Mouse (Mus musculus) lung, embryonic 14.5 days (tissue): ENCODE measurements around the gene Col8a2. TPM values are rescaled to one million over a fixed set of nuclear protein-coding genes. Genes with fewer than 3 reads are reported as not detected.

Experiments
- ATAC-seq: fragments of 200-750 bp; cut with Nextera tagmentation; 2 replicates; pipeline ENCODE4 v1.8.0; 2017; ENCODE audit warnings: mild to moderate bottlenecking, moderate TSS enrichment, moderate library complexity; ENCODE audit not compliant: insufficient read depth
- DNase-seq: peaks from one replicate; pipeline ENCODE4 v3.0.0-alpha.2; 2015
- H3K27ac ChIP-seq: fragments of 300-500 bp; sonication (generic); 2 replicates; pipeline ENCODE4 v1.5.1; 2014; ENCODE audit warnings: low read depth, mild to moderate bottlenecking, moderate library complexity
- H3K27me3 ChIP-seq: fragments of 300-500 bp; sonication (generic); 2 replicates; pipeline ENCODE4 v1.6.1; 2014; ENCODE audit warnings: low read length, control low read depth; ENCODE audit not compliant: insufficient read depth
- H3K36me3 ChIP-seq: fragments of 300-500 bp; sonication (generic); 2 replicates; pipeline ENCODE4 v1.6.1; 2014; ENCODE audit warnings: control low read depth; ENCODE audit not compliant: insufficient read depth
- H3K4me1 ChIP-seq: fragments of 300-500 bp; sonication (generic); 2 replicates; pipeline ENCODE4 v1.6.1; 2014; ENCODE audit warnings: antibody characterized with exemption, control low read depth; ENCODE audit not compliant: insufficient read depth
- H3K4me2 ChIP-seq: fragments of 300-500 bp; sonication (generic); 2 replicates; pipeline ENCODE4 v1.6.1; 2014; ENCODE audit warnings: mild to moderate bottlenecking
- H3K4me3 ChIP-seq: fragments of 300-500 bp; sonication (generic); 2 replicates; pipeline ENCODE4 v1.5.1; 2014; ENCODE audit warnings: low read depth, low read length
- H3K9ac ChIP-seq: fragments of 300-500 bp; sonication (generic); 2 replicates; pipeline ENCODE4 v1.6.1; 2014
- H3K9me3 ChIP-seq: fragments of 300-500 bp; sonication (generic); 2 replicates; pipeline ENCODE4 v1.6.1; 2016; ENCODE audit warnings: low read depth, low read length, control low read depth
- CTCF ChIP-seq: IDR thresholded peaks from 2 replicates; pipeline ENCODE4 v1.5.1; 2016; ENCODE audit warnings: antibody characterized with exemption, low read depth
- whole genome bisulfite sequencing: fragments of 180-500 bp; shearing (Covaris S2); extraction: QIAGEN DNeasy Blood & Tissue Kit; methylation state at CpG from one replicate; pipeline ENCODE4 v1.1.7; 2014; 5-methylcytosine and 5-hydroxymethylcytosine counted together
- polyA plus RNA-seq: library from polyadenylated mRNA; unstranded; fragments of >200 nt; fragmentation: Nextera tagmentation; extraction: Ambion mirVana; gene quantifications from 2 replicates; pipeline ENCODE4 v1.2.1, GENCODE M21; 2014

The Col8a2 gene
- polyA plus RNA-seq, 1 experiment from 2014 or later, result 4.0 TPM

- no peak for DNase-seq
- H3K4me2 ChIP-seq, result no peak overlapping the region
- H3K27ac ChIP-seq, result no peak overlapping the region; the same call in 1 of the 2 replicates
- H3K9ac ChIP-seq, result no peak overlapping the region
- no peaks in the 10 kb centered on the region for H3K27me3 ChIP-seq
- TF ChIP-seq CTCF, result no peak
- H3K9me3 ChIP-seq, result no peaks in the 10 kb centered on the region
- H3K4me3 ChIP-seq, result no peak overlapping the region
- peaks cover 18% of the 10 kb centered on the region; the same call in 1 of the 2 replicates for H3K36me3 ChIP-seq
- no peak for ATAC-seq
- H3K4me1 ChIP-seq, result peaks cover 14% of the 10 kb centered on the region
- WGBS, result 35% methylated on average over 4 of the region's 4 CpGs
These were observed 35.9 kb upstream of the Col8a2 start for GRCm38 (mm10) chr4:126250659-126251058.

- Histone ChIP-seq H3K27me3 (no peaks in the 10 kb centered on the region), H3K27ac (peak overlapping the region; percentile 47; the same call in 1 of the 2 replicates), H3K4me3 (no peak overlapping the region), H3K36me3 (peaks cover 12% of the 10 kb centered on the region; the same call in 1 of the 2 replicates), H3K4me2 (peak overlapping the region; percentile 29; the same call in 1 of the 2 replicates), H3K9ac (no peak overlapping the region), H3K4me1 (peaks cover 14% of the 10 kb centered on the region), H3K9me3 (no peaks in the 10 kb centered on the region)
- ATAC-seq (no peak), DNase-seq (peak; percentile 66)
- WGBS, result 58% methylated on average over 11 of the region's 11 CpGs
- no peak for TF ChIP-seq CTCF
These were observed 34.8 kb upstream of the Col8a2 start for GRCm38 (mm10) chr4:126251655-126252254.

GRCm38 (mm10) chr4:126252411-126253237 is 34.0 kb upstream of the Col8a2 start:
- Histone ChIP-seq H3K9me3 (no peaks in the 10 kb centered on the region), H3K4me1 (peaks cover 16% of the 10 kb centered on the region), H3K4me2 (peak overlapping the region; percentile 29; the same call in 1 of the 2 replicates), H3K9ac (no peak overlapping the region), H3K36me3 (peaks cover 7% of the 10 kb centered on the region; the same call in 1 of the 2 replicates), H3K27ac (peak overlapping the region; percentile 47; the same call in 1 of the 2 replicates), H3K27me3 (no peaks in the 10 kb centered on the region), H3K4me3 (no peak overlapping the region)
- no peak for ATAC-seq
- 80% methylated on average over 17 of the region's 17 CpGs for WGBS
- DNase-seq, result no peak
- no peak for TF ChIP-seq CTCF

DNA sequence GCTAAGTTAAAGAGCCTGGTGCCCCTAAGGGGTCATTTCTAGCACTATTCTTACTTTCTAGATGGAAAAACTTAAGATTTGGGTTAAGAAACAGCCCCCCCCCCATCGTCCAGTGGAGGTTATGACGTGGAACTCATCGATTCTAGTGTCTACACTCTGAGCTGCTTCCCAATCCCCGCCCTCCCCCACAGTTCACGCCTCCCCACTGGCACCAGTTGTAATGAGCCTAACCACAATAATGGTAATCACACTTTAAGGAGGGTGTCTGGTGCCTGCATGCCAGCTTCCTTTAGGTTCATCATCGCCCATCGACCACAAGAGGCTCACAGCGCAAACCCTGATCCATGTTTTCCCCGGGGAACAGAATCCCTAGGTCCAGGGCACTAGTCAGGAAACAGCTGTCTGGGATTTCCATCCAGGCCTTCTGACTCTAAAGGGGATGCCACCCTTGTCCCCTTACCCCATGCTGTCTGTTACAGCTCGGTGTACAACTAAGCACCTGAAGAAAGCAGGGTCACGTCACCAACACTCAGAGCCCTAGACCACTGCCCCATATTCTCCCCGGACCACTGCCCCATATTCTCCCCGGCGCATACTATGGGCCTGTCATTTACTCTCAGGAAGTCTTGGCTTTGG is 32.8 kb upstream of the Col8a2 start:
- no peaks in the 10 kb centered on the region for H3K36me3 ChIP-seq
- peak overlapping the region; percentile 98 for H3K4me3 ChIP-seq
- no peak for DNase-seq
- TF ChIP-seq CTCF, result no peak
- peak overlapping the region; percentile 94 for H3K4me2 ChIP-seq
- no peak for ATAC-seq
- H3K9me3 ChIP-seq, result no peaks in the 10 kb centered on the region
- peaks cover 17% of the 10 kb centered on the region for H3K4me1 ChIP-seq
- peak overlapping the region; percentile 98; the same call in 1 of the 2 replicates for H3K9ac ChIP-seq
- WGBS, result 67% methylated on average over 14 of the region's 14 CpGs
- H3K27ac ChIP-seq, result 0 out of 2 replicates have a peak overlapping the region, but pooled peaks have one; percentile 8
- H3K27me3 ChIP-seq, result no peaks in the 10 kb centered on the region

GRCm38 (mm10) chr4:126254315-126255112 is 32.1 kb upstream of the Col8a2 start:
- Histone ChIP-seq H3K4me1 (peaks cover 22% of the 10 kb centered on the region), H3K36me3 (no peaks in the 10 kb centered on the region), H3K27ac (peak overlapping the region; percentile 95), H3K4me2 (peak overlapping the region; percentile 94), H3K9me3 (no peaks in the 10 kb centered on the region), H3K27me3 (no peaks in the 10 kb centered on the region), H3K4me3 (peak overlapping the region; percentile 98), H3K9ac (peak overlapping the region; percentile 98)
- DNase-seq, result peak; percentile 70
- 15% methylated on average over 9 of the region's 9 CpGs for WGBS
- TF ChIP-seq CTCF, result no peak
- peak; percentile 2; the same call in 1 of the 2 replicates for ATAC-seq
